Mouse (Mus musculus): ENCODE results near the gene Erp29. TPM values are rescaled to one million over a fixed set of nuclear protein-coding genes. Genes with fewer than 3 reads are reported as not detected.
A peak's percentile ranks its signal among the peaks of the same experiment; 100 is the strongest.

Gene Erp29
- total RNA-seq, 1 experiment from 2014 or later = 110 TPM

DNA sequence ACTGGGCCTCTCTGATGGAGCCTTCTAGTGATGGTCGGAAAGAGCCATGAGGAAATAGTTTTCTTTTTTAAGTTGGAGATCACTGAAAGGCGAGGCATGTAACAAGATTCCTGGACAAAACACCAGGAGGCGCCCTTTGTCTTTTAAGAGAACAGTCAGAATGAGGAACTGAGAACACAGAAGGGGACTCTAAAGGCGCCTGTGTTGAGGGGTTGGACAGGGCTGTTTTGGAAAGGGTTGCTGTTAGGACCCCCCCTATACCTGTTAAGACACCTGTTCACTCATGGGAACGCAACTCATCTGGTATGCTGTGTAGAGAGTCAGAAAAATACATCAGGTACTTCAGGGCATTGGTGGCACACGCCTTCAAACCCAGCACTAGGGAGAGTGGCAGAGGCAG, 2.3 kb downstream of the Erp29 start:
- peak; percentile 79 for DNase-seq

DNA sequence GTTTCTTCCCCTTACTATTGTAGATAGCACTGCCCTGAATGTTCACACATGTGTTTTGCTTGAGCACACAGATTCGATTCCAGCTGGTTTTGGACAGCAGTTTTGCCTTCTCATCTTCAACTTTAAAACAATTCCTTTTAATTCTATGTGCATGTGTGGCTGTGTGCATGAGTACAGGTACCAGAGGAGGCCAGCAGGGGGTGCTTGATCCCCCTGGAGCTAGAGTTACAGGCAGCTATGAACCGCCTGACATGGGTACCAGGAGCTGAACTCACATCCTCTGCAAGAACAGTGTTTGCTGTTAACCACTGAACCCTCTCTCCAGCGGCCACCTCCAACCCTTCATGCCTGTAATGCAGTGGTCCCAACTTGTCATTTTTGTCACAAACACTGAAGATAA, 3.9 kb downstream of the Erp29 start:
- peak; percentile 49 for DNase-seq

DNA sequence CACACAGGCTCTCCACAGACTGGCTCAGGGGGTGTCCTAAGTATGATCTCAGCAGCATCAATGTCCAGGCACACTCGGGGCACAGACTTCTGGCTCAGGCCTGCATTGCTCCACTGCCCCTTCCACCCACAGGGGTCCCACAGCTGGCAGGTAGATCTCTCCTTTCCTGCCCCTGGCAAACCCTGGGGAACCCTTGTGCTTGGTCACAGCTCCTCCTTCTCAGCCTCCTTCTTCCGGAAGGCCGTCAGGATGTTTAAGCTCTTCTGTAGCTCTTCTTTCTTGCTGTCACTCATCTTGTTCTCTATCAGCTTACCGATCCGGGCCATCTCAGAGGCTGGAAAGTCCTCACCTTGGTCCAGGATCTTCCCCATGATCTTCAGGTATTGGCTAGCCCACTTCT, 7.4 kb downstream of the Erp29 start:
- no peak for DNase-seq

DNA sequence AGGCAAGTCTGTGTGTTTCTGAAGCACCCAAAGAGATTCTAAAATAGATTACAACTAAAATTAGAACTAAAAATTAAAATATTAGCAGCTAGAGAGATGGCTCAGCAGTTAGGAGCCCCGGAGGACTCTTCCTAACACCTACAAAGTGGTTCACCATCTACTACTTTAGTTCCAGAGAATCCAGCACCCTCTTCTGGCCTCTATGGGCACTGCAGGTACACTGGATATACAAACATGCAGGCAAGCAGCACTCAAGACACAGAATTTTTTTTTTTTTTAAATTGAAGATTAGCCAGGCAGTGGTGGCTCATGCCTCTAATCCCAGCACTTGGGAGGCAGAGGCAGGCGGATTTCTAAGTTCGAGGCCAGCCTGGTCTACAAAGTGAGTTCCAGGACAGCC, 8.8 kb downstream of the Erp29 start:
- peak; percentile 70 for DNase-seq

DNA sequence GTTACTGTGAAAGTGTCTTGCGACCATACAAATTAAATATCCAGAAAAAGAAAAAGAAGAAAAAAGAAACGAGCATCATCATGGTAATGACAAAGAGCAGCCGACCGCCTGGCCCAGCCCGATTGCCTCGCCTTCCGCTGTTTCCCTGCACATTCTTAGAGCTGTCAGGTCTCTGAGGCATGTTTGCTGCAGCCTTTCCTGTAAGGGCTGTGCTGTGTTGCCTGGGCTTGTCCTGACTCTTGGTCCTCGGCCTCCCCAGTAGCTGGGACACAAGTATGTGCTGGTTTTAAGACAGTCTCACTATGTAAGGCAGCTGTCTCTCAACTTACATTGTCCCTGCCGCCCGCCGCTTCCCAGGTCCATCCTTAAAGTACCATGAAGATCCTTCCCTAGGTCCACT, 13.6 kb downstream of the Erp29 start:
- DNase-seq = no peak

DNA sequence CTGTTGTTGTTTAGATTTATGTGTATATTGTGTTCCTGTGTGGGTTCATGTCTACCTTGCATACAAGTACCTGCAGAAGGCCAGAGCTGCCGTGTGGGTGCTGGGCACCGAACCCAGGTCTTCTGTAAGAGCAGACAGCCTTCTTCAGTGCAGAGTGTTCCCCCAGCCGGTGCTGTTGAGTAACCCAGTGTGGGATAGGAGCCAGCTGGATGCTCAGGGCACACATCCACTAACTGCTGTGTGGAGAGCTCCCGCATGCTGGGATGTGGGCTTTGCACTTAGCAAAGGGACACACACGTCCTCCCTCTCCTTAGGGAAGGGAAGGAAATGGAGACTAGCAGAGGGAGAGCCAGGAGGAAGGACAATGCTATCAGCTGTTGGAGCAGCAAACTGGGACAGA, 14.2 kb downstream of the Erp29 start:
- peak; percentile 65 for DNase-seq

DNA sequence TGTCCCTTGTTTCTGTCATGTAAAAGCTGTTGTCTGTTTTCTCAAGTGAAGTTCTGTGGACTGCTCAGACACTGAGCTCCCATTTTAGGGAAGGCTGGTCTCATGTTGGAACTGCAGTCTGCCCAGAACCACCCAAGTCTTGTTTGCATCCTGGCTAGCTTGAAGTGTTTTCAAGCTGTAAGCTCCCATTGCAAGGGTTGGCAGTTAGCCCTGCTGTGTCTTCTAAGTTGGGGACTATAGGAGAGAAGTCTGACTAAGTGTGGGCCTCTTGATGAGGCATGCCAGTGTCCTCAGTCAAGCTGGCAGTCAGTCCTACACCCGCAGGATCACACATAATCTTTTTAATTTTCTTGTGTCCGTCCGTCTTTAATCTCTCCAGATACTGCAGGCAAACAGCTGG, 23.4 kb downstream of the Erp29 start:
- DNase-seq = no peak

DNA sequence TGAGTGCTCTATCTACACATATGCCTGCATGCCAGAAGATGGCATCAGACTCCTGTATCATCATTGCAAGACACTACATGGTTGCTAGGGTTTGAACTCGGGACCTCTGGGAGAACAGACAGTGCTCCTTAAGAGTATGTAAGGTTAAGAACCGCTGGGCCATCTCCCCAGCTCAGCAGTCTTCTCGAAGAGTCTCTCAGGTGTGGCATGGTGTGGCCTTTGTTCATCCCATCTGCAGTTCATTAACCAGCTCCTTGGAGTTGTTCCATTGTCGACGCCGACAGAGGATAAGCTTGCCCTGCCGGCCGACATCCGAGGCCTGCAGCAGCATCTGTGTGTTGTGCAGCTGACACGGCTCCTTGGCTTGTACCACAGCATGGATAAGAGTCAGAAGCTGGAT, 29.0 kb downstream of the Erp29 start:
- DNase-seq = no peak

DNA sequence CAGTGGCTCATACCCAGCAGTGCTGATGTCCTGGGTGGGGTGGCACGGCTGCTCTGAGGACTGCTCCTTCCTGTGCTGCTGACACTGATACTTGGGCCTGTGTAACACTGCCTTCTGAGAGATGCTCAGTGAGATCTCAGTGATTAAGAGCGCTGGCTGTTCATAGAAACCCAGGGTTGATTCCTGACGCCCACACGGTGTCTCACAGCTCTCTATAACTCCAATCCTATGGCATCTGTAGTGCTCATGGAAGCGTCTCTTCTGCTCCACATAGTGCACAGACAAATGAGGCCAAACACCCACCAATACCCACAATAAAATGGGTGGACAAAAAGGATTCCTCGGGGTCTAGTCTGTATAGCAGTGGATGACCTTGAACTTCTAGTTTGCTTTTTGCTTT, 29.5 kb downstream of the Erp29 start:
- no peak for DNase-seq

DNA sequence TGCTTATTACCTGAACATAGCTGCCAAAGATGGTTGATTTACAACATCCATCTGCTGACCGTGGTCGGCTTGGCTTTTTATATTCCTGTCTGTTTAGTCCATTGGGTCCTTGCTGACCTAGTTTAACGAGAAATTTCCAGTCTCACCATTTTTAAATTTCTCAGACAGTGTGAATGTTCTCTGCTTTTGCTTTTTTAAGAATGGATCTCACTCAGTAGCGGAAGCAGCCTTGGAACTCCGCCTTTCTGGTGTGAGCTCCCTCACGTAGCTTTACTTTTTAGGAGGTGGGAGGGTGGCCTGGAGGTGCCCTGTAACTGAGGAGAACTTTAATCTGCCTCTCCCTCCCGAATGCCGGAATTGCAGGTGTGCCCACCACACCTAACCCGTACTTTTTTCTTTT, 31.6 kb downstream of the Erp29 start:
- no peak for DNase-seq

DNA sequence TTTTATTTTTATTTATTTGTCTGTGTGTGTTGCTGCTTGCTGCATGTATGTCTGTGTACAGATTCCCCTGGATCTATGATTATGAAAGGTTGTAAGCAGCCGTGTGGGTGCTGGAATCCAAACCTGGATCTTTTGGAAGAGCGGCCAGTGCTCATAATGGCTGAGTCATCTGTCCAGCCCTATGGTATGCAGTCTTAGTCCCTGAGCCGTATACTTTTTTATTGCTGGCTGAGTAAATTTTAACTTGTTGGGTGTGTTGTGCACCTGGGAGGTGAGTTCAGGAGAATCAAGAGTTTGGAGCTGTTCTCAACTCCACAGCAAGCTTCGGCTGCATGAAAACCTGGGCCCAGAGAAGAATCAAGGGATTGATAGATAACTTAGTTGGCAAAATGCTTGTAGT, 41.3 kb downstream of the Erp29 start:
- no peak for DNase-seq

DNA sequence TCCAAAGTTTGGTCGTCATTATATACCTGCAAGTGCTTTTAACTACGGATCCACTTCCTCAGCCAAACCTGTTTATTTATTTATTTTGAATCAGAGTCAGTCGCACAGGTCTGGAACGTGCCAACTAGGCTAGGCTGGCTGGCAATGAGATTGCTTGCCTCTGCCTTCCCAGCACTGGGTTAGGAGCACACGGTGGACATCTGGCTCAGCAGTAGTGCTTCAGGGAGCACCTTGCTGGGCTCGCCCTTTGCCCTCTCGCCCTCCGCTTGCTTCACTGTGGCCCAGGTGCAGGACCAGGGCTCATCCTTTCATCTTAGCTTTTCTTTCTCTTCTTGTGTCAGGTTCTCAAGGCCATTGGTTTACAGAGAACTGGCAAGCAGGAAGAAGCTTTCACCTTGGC, 44.5 kb downstream of the Erp29 start:
- peak; percentile 57 for DNase-seq

DNA sequence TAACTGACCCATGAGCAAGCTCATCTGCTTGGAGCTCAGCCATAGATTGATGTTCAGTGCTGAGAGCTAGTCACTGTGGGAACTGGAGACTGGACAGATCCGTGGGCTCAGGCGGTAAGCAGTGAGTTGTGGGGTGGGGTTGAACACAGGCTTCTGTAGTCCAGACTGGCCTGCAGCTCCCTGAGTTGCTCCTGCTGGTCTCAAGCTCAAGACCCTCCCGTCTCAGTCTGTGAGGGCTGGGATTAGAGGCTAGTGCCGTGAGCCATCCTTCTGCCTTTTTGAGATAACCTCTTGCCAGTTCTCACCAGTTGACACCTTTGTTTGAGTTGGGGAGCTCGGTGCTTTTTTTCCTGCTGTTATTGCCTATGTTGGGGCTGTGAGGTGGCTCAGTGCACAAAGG, 51.5 kb downstream of the Erp29 start:
- DNase-seq = no peak

DNA sequence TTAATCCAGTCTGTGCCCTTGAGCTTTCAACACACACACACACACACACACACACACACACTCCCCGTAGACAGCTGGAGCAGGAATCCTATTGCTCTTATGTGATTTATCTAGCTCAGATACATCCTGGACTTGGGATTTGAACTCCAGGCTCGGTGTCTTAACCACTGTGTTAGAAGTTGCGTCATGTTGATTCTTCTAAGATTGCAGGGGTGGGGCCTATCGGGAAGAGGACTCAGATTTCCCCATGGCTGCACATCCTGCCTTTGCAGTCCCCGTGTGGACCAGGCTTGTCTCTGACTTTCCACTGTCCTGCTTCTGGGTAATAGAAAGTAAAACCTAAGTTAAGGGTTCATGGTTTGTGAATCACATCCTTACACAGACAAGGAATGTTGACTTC, 52.2 kb downstream of the Erp29 start:
- no peak for DNase-seq

DNA sequence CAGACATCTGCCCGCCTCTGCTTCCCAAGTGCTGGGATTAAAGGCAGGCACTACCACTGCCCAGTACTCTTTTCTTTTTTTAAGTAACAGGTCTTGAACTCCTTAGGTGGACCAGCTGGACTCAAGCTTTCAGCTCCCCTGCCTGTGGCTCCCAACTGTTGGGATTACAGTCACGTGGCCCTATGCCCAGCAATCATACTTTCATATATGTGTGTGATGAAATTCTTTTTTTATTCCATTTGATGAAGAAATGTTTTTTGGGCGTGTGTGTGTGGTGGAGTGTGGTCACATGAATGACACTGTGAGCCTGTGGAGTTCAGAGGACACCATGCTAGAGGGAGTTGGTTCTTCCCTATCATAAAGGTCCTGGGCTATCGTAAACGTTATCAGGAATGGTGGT, 52.8 kb downstream of the Erp29 start:
- DNase-seq = no peak

DNA sequence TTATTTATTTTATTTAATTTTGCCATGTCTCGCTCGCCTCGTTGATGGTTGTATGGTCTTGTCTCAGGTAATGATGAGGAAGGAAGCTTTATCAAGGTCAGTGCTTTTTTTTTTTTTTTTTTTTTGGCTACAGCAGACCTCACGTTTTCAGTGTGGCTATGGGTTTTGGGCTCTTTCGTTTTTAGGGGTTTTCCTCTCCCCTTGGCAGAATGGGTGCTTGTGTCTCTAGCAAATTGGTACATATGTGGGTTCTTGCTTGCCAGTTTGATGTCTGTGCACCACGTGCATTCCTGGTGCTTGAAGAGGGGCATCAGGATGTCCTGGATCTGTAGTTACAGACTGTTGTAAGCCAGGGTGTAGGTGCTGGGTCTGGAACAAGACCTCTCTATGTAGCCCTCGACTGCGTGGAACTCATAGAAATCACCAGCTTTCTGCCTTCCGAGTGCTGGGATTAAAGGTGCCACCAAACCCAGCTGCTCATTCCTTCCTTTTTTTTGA, 53.3 kb downstream of the Erp29 start:
- no peak for DNase-seq

DNA sequence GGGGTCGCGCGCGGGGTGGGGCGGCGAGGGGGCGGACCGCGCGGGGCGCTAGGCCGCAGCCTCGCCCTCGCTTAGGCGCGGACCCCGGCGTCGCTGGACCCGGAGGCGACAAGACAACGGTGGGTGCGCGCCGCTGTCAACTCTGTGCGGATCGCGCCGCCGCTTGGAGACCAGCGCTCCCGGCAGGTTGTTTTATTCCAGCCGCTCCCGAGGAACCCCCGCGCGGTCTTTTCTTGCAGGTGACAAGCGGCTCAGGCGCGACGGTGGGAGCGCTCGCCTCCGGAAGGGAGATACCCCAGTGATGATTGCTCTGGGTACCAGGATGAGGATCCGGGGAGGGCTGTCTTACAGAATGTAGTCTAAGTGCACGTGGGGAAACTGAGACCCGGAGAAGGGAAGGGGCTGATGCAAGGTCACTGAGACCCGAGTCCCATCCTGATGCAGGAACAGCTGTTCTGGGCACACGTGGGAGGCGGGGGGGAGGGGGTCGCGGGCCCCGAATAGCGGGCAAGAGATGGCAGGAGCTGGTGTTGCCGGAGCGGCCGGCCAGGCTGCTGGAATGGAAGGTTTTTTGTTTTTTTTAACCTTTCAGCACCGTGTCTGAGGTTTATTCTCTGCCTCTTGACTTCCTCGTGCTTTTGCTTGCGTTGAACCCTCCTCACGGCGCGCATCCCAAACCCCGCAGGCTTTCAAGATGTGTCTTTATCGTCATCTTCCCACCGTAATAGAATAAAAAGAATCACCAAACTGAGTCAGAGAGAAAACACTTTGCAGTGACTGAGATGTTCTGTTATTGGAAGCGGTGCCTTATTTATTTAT, 54.0 kb downstream of the Erp29 start:
- DNase-seq = no peak

DNA sequence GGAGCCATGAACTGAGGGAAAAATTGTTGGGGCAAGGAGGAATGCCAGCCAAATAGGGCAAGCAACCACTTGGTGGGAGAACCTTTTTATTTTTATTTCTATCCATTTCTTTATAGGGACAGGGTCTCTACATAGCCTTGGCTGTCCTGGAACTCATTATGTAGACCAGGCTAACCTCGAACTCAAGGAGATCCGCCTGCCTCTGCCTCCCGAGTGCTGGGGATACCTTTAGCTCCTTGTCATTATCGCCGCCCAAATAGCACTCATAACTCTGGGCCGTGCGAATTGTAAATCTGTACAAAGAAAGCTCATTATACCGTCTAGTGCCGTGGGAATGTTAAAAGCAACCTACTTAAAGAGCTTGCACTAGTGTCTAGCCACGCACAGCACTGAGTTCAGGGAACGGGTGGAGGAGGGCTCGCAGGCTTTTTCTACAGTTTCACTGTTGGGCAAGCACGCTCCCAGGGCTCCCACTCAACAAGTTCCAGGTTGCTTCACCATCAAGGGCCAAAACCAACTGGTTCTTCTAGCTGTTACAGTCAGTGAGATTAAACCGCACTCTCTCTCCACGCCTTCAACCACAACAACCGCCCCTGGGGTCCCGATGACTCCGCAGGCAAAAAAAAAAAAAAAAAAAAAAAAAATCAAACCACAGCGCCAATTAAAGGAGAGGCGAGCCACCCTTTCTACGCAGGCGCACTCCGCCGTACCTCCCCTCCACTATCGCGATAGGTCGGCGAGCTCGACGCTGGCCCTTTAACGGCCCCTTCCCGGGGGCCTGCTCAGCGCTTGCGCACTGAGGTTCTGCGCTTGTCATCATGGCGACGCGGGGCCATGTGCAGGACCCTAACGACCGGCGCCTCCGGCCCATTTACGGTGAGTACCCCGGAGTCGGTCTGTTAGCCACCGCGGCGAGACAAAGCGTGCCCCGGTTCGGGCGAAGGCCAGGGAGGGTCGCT, 54.8 kb downstream of the Erp29 start, which contains the start of gene Naa25:
Naa25 (plus strand) TSS at position 750 of the 959 bp plus-strand sequence.
- peak; percentile 98 for DNase-seq

DNA sequence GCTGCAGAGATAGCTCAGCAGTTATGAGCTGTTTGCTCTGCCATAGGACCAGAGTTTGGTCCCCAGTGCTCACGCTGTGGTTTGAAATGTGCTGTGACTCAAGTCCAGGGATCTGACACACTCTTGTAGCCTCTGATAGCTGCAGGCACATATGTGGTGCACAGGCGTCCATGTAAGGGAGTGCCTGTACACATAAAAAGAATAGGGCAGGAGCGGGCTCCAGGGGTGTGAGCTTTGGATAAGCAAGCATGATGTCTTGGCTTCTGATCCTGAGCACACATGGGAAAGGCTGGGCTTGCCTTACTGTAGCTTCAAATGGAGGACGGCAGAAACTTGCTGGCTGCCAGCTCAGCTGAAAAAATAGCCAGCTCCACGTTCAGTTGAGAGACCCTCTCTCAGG, 56.7 kb downstream of the Erp29 start:
- DNase-seq = no peak

DNA sequence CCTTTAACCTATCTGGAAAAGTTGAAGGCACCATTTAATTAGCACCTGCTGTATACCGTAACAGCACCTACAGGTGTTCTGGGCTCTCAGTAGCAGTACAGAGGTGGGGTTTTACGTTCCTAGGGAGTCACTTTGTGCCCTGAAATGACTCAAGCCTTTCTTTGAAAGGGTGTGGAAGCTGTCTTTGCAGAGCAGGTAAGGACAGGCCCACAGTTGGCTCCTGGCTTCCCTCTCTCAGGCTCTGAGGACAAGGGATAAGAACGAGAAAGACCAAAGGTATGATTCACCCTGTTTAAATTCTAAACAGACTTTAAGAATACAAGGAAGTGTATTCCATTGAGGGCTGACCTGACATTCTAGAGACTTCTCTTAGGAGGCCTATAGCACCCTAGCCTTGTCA, 58.9 kb downstream of the Erp29 start:
- no peak for DNase-seq

DNA sequence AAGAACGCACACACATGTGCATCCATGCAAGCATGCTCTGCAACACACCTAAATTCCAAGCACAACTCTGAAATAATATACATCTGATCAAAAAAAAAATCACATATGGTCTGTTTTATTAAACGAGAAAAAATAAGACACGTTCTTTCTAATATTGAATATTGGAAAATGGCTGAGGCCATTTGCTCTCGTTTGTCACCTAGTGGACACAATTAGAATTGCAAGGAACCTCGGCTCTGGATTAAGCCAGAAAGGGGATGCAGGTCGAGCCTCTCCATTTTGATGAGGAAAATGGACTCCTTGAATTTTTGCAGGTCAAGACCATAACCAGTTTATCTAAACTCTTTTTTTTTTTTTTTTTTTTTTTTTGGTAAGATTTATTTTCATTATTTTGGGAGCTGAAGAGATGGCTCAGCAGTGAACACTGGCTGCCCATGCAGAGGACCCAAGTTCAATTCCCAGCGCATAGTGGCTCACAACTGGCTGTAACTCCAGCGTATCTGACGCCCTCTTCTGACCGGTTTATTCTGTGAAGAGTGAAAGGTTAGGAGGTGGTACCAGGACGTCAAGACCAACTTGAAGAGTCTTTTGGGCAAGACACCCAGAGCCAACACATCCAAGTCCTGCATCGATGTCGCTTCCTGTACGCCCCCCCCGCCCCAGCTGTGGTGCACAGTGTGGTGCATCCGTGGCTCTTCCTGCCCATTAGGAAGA, 59.5 kb downstream of the Erp29 start:
- DNase-seq = peak; percentile 61

DNA sequence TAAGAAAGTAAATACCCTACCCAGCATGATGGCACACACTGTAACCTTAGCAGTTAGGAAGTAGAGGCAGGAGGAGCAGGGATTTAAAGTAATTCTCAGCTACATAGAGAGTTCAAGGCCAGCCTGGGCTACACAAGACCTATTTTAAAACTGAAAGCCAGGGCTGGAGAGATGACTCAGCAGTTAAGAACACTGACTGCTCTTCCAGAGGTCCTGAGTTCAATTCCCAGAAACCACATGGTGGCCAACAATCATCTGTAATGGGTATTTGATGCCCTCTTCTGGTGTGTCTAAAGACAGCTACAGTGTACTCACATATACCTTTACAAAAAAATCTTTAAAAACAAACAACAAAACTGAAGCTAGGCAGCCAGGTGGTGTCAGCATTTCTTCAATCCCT, 62.6 kb downstream of the Erp29 start:
- DNase-seq = no peak

DNA sequence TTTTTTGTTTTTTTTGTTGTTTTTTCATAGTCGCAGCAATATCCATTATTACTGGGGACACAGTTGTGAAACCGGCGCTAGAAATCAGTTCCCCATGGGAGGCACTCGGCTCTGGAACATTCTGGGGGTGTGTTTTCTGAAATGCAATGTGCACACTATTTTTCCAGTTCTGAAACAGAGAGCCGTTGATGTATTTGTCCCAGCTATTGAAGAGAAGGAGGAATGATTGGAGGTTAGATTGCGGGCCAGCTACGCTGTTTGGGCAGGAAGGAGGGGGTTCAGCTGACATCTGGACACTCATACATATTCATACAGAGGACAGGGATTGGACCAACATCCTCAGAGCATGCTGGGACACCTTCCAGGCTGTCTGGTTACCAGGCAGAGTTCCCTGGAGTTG, 63.2 kb downstream of the Erp29 start:
- peak; percentile 39 for DNase-seq

Data from adrenal gland, postnatal 14 days (tissue).